Mouse (Mus musculus) liver, embryonic 13.5 days (tissue): Measurements from ENCODE around the gene Adk. TPM values are rescaled to one million over a fixed set of nuclear protein-coding genes. Genes with fewer than 3 reads are reported as not detected.

Experiments used
- ATAC-seq: fragments of 200-750 bp; cut with Nextera tagmentation; 2 replicates; pipeline ENCODE4 v1.8.0; 2017; ENCODE audit warnings: low read depth, mild to moderate bottlenecking, moderate number of reproducible peaks, moderate library complexity
- DNase-seq: peaks from one replicate; pipeline ENCODE4 v3.0.0; 2022
- H3K27ac ChIP-seq: fragments of 300-500 bp; sonication (generic); 2 replicates; pipeline ENCODE4 v1.5.1; 2015; ENCODE audit warnings: moderate library complexity, mild to moderate bottlenecking, inconsistent platforms
- H3K27me3 ChIP-seq: fragments of 300-500 bp; sonication (generic); 2 replicates; pipeline ENCODE4 v1.6.1; 2015; ENCODE audit warnings: mild to moderate bottlenecking, inconsistent platforms
- H3K36me3 ChIP-seq: fragments of 300-500 bp; sonication (generic); 2 replicates; pipeline ENCODE4 v1.6.1; 2015; ENCODE audit warnings: mild to moderate bottlenecking, inconsistent platforms
- H3K4me1 ChIP-seq: fragments of 300-500 bp; sonication (generic); replicated peaks from 2 replicates; pipeline ENCODE4 v1.6.1; 2015; ENCODE audit warnings: inconsistent platforms
- H3K4me2 ChIP-seq: fragments of 300-500 bp; sonication (generic); 2 replicates; pipeline ENCODE4 v1.6.1; 2015; ENCODE audit warnings: inconsistent platforms, mild to moderate bottlenecking, moderate library complexity
- H3K4me3 ChIP-seq: fragments of 300-500 bp; sonication (generic); replicated peaks from 2 replicates; pipeline ENCODE4 v1.5.1; 2015; ENCODE audit warnings: mild to moderate bottlenecking, inconsistent platforms
- H3K9ac ChIP-seq: fragments of 300-500 bp; sonication (generic); 2 replicates; pipeline ENCODE4 v1.6.1; 2015; ENCODE audit warnings: mild to moderate bottlenecking, inconsistent platforms
- H3K9me3 ChIP-seq: fragments of 300-500 bp; sonication (generic); replicated peaks from 2 replicates; pipeline ENCODE4 v1.6.1; 2016; ENCODE audit warnings: inconsistent platforms
- WGBS: fragments of 180-500 bp; shearing (Covaris S2); methylation state at CpG from one replicate; pipeline ENCODE4 v1.1.7; 2015; ENCODE audit not compliant: insufficient replicate concordance; 5-methylcytosine and 5-hydroxymethylcytosine counted together
- polyA plus RNA-seq: library from polyadenylated mRNA; unstranded; fragments of >200 nt; fragmentation: Nextera tagmentation; extraction: Ambion mirVana; gene quantifications from 2 replicates; pipeline ENCODE4 v1.2.1, GENCODE M21; 2015

The Adk gene
- polyA plus RNA-seq, 1 experiment from 2014 or later, result 181 TPM

DNA sequence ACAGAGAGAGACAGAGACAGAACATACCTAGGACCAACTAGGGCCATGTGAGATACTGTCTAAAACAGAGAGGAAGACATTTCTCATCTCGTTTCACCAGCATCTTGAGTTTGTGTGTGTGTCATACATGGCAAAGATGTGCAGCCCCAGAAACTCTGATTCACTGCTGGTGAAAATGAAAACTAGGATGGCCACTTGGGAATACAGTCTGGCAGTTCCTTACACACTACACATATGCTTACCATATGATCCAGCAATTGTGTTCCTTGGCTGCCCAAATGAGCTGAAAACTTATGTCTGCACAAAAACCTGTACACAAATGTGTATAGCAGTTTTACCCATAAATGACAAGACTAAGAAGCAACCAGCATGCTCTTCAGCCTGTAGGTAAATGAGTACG lies 388.2 kb downstream of the Adk start:
- Histone ChIP-seq H3K4me1 (no peaks in the 10 kb centered on the region), H3K9me3 (no peaks in the 10 kb centered on the region), H3K27ac (no peak overlapping the region), H3K36me3 (0 out of 2 replicates have a peak, but pooled peaks cover 6% of the 10 kb centered on the region), H3K4me3 (no peak overlapping the region), H3K27me3 (no peaks in the 10 kb centered on the region), H3K4me2 (no peak overlapping the region), H3K9ac (no peak overlapping the region)
- 65% methylated on average over 2 of the region's 2 CpGs for WGBS
- ATAC-seq (no peak), DNase-seq (no peak)

DNA sequence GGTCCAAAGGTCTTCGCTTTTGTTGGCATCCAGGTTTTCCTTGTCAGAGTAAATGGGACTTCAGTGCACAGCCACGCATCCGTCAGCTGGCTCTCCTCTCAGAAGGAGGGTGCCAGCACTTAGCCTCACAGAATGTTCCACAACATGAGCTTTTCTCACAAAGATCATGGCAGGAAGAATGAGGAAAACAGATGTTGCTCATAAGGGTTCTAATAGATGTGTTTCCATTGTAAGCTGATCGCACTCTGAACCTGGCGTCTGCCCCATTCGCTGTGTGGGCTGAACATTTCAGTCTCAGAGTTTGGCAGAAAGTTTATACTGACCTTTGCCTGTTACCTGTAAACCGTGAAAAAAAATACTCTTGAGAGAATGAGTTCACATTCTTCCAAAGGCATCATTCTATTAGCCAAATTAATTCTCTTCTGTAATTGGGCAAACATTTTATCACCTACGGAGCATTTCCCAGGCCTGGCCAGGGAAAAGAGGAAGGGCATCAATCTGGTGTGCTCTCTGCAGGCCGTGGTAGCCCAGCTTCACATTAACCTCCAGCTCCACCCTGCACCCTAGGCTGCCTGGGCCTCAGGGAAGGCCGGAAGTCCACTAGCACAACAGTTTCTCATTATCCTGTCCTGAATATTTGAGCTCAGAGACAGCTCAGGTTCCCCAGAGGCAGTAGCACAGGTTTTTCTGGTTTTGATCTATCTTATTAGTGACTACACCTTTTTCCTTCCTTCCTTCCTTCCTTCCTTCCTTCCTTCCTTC lies 389.6 kb downstream of the Adk start:
- Histone ChIP-seq H3K9ac (no peak overlapping the region), H3K4me2 (no peak overlapping the region), H3K9me3 (no peaks in the 10 kb centered on the region), H3K4me3 (no peak overlapping the region), H3K27ac (no peak overlapping the region), H3K36me3 (0 out of 2 replicates have a peak, but pooled peaks cover 6% of the 10 kb centered on the region), H3K27me3 (no peaks in the 10 kb centered on the region), H3K4me1 (no peaks in the 10 kb centered on the region)
- ATAC-seq, result no peak
- DNase-seq, result no peak
- 81% methylated on average over 10 of the region's 10 CpGs for WGBS

DNA sequence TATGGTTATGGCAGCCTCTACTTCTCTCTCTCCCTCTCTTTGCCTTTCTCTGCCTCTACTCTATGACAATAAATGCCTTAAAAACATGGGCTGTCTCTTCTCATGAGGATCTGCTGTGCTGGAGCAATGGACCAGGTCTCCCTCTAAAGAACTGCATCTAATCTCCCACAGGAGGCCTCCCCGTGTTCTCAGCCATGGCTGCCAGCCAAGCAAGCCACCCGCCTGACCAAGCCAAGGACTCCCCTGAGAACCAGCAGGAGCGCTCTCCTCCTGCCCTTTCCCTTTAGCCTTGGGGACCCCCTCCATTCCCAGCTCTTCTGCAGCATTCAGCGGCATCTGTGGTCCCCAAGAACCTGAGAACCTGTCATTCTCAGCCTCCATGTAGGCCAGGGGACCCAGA lies 400.2 kb downstream of the Adk start:
- Histone ChIP-seq H3K4me1 (no peaks in the 10 kb centered on the region), H3K27ac (no peak overlapping the region), H3K27me3 (no peaks in the 10 kb centered on the region), H3K9me3 (no peaks in the 10 kb centered on the region), H3K9ac (no peak overlapping the region), H3K4me3 (no peak overlapping the region), H3K36me3 (peaks cover 16% of the 10 kb centered on the region; the same call in 1 of the 2 replicates), H3K4me2 (no peak overlapping the region)
- ATAC-seq (no peak), DNase-seq (no peak)
- WGBS, result 73% methylated on average over 4 of the region's 4 CpGs

DNA sequence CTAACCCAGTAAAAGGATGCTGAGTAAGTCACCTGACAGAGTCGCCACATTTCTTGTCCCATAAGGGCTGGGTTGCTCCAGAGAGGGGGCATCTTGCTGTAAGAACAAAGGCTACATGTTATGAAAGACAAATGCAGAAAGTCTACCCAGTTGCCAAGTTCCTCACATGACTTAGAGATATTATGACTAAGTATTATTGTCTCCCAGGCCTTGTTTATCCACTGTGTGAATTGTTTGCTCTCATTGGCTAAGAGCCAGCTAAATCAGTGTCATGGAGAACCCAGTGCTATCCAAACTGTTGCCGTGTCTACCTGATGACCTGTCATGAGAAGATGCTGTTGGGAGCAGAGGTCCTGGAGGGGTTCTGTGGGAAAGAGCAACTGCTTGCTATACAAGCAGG lies 401.5 kb downstream of the Adk start:
- Histone ChIP-seq H3K27ac (no peak overlapping the region), H3K4me2 (no peak overlapping the region), H3K4me3 (no peak overlapping the region), H3K36me3 (peaks cover 13% of the 10 kb centered on the region; the same call in 1 of the 2 replicates), H3K27me3 (no peaks in the 10 kb centered on the region), H3K4me1 (no peaks in the 10 kb centered on the region), H3K9me3 (no peaks in the 10 kb centered on the region), H3K9ac (no peak overlapping the region)
- 57% methylated on average over 2 of the region's 2 CpGs for WGBS
- DNase-seq, result no peak
- ATAC-seq, result no peak

DNA sequence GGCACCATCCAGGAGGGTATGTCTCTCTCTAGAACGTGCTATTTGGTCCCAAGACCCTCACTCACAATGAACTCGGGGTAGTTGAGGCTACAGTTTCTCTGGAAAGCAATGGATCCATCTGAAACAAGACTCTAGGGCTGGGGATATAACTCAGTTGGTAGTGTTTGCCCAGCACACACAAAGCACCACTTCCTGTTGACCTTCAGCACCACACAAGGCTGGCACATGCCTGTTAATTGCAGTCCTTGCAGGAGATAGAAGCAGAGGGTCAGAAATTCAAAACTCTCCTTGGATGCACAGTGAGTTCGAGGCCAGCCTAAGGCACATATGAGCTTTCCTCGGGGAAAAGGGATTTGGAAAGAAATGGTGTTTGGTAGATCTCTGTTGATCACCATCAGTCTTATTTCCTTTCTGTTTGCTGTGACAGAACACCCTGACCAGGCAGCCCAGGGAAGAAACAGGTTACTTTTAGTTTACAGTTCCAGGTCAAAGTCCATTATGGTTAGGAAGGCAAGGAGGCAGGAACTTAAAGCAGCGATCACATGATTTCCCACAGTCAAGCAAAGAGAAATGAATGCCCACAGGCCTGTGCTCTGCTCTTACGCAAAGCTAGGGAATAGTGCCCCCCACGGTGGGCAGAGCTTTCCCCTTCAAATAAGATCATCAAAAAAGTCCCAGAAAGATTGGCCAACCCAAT lies 403.4 kb downstream of the Adk start:
- H3K27ac ChIP-seq, result no peak overlapping the region
- H3K36me3 ChIP-seq, result no peaks in the 10 kb centered on the region
- H3K4me1 ChIP-seq, result no peaks in the 10 kb centered on the region
- H3K9ac ChIP-seq, result no peak overlapping the region
- H3K4me3 ChIP-seq, result no peak overlapping the region
- WGBS, result 68% methylated on average over 7 of the region's 7 CpGs
- H3K4me2 ChIP-seq, result no peak overlapping the region
- no peak for DNase-seq
- H3K9me3 ChIP-seq, result no peaks in the 10 kb centered on the region
- no peaks in the 10 kb centered on the region for H3K27me3 ChIP-seq
- ATAC-seq, result no peak

DNA sequence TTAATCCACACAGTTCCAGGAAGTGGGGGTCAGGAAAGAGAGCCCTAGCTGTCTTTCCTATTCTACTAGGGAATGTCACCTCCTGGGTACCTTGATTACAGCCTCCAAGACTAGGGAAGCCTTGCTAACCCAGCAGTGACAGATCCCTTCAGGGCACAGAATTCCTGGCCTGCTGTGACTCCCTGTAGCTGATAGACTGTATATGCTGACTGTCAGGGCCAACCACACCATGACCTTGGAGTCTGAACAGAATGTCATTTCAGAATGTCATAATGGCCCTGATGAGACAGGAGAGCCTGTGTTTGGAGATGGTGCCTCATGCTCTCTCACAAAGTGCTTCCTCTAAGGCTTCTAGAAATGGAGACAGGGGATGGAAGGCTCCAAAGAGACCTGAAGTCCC lies 404.2 kb downstream of the Adk start:
- Histone ChIP-seq H3K27me3 (no peaks in the 10 kb centered on the region), H3K27ac (no peak overlapping the region), H3K9me3 (no peaks in the 10 kb centered on the region), H3K4me2 (no peak overlapping the region), H3K4me1 (no peaks in the 10 kb centered on the region), H3K9ac (no peak overlapping the region), H3K36me3 (no peaks in the 10 kb centered on the region), H3K4me3 (no peak overlapping the region)
- DNase-seq (no peak), ATAC-seq (no peak)

DNA sequence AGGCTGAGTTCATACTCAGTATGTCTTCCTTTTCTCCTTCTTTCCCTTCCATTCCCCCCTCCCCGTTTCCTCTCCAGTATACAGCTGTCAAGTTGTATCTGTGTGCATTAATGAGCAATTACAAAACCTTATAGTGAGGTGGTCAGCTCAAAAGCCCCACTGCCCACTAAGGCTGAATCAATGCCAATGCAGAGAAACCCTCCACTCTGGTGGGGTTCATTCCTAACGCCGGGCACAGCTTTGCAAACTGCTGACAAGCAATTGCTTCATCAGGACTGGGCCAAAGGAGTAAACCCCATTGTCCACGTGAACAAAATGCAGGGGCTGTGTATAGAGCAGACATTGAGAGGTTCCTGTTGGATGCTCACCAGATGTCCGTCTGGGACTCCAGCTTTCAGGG lies 405.5 kb downstream of the Adk start:
- DNase-seq (no peak), ATAC-seq (no peak)
- Histone ChIP-seq H3K9ac (no peak overlapping the region), H3K4me3 (no peak overlapping the region), H3K4me1 (no peaks in the 10 kb centered on the region), H3K27ac (no peak overlapping the region), H3K9me3 (no peaks in the 10 kb centered on the region), H3K36me3 (no peaks in the 10 kb centered on the region), H3K27me3 (no peaks in the 10 kb centered on the region), H3K4me2 (no peak overlapping the region)
- WGBS, result 69% methylated on average over 5 of the region's 5 CpGs

DNA sequence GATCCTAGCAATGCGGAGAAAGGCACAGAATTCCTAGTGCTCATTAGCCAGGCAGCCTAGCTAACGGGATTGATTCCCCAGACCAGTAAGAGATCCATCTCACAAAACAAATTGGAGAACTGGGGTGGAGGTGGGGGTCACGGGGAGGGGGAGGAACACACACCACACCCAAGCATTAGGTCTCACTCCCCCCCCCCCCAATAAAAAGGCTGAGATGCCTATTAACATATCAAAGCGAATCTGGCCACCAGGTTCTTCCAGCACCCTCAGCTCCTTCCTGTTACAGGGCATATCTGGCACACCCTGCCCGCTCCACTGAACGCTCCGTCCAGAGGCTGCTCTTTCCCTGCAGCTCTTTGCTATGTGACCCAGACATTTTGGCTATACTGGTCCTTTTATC lies 406.3 kb downstream of the Adk start:
- H3K4me2 ChIP-seq, result no peak overlapping the region
- no peaks in the 10 kb centered on the region for H3K27me3 ChIP-seq
- no peak overlapping the region for H3K9ac ChIP-seq
- DNase-seq (no peak), ATAC-seq (no peak)
- no peaks in the 10 kb centered on the region for H3K4me1 ChIP-seq
- no peaks in the 10 kb centered on the region for H3K36me3 ChIP-seq
- 56% methylated on average over 7 of the region's 7 CpGs for WGBS
- no peak overlapping the region for H3K4me3 ChIP-seq
- H3K9me3 ChIP-seq, result no peaks in the 10 kb centered on the region
- no peak overlapping the region for H3K27ac ChIP-seq

DNA sequence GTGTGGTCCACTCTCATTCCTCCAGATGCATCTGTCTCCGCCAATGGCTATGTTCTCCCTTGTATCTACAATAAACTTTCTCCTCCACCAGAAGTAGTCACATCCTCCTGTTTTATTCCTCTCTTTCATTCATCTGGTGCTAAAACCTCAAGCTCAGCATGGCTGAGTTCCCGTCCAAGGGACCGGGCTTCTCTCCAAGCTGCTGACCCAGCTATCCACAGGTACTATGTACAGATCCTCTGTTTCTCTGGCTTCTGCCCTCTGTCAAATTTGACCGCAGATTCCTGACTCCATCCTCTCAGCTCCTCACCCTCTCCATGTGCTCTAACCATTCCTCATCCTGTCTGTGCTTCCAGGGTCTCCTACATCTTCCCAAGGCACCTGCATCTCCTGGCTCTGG lies 406.8 kb downstream of the Adk start:
- Histone ChIP-seq H3K36me3 (no peaks in the 10 kb centered on the region), H3K4me1 (no peaks in the 10 kb centered on the region), H3K4me3 (no peak overlapping the region), H3K27ac (no peak overlapping the region), H3K4me2 (no peak overlapping the region), H3K9ac (no peak overlapping the region), H3K9me3 (no peaks in the 10 kb centered on the region), H3K27me3 (no peaks in the 10 kb centered on the region)
- ATAC-seq, result no peak
- no peak for DNase-seq
- 67% methylated on average over 4 of the region's 4 CpGs for WGBS

DNA sequence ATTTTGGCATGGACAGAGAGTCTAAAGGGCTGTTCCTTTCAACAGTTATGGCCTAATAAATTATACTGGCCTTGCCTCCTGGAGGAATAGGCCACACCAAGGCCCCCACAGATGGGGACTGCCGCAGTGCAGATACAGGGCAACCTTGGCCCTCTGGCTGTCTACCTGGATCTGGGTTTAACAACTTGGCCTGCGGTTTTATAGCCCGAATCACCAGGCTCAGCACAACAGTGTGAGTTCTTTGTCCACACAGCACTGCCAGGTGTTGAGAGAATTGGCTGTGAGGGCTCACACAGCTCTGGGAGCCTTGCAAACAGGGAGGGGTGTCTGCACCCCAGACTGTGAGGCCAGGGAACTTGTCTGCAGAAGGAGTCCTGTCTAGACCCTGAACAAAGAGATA lies 410.0 kb downstream of the Adk start:
- DNase-seq, result no peak
- no peak overlapping the region for H3K9ac ChIP-seq
- no peak overlapping the region for H3K27ac ChIP-seq
- H3K9me3 ChIP-seq, result no peaks in the 10 kb centered on the region
- H3K4me3 ChIP-seq, result no peak overlapping the region
- ATAC-seq, result no peak
- no peaks in the 10 kb centered on the region for H3K27me3 ChIP-seq
- no peak overlapping the region for H3K4me2 ChIP-seq
- no peaks in the 10 kb centered on the region for H3K36me3 ChIP-seq
- no peaks in the 10 kb centered on the region for H3K4me1 ChIP-seq
- 71% methylated on average over 3 of the region's 3 CpGs for WGBS

DNA sequence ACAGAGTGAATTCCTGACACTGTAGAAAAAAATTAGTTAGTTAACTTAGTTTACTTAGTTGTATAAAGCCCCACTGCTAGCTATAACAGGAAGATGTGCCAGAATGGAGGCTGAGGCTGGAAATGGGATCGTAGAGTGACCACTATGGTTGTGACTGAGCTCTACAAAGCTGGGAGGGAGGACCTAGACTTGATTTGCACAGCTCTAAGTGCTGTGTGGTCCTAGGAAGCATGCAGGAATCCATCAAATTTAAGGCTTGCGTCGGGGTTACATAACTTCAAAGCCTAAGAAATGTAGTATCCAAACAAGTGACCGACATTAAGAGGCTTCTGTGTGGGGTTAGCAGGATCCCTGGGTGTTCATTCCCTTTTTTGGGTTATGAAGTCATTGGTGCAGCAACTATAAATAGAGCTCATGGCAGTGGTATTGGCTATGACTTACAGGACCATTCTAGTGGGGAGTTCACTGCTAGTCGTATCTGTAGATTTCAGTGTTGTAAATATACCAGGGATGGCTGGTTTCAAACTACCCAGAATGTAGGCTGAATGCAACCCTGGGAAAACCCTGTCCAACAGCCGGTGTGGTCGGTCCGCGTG lies 410.8 kb downstream of the Adk start:
- no peak for DNase-seq
- H3K4me2 ChIP-seq, result no peak overlapping the region

More for the DNA sequence above, 410.8 kb downstream of the Adk start:
- Histone ChIP-seq H3K4me1 (no peaks in the 10 kb centered on the region), H3K27me3 (no peaks in the 10 kb centered on the region), H3K4me3 (no peak overlapping the region), H3K9me3 (no peaks in the 10 kb centered on the region), H3K27ac (no peak overlapping the region), H3K36me3 (no peaks in the 10 kb centered on the region), H3K9ac (no peak overlapping the region)
- 79% methylated on average over 9 of the region's 9 CpGs for WGBS
- no peak for ATAC-seq
